Mouse (Mus musculus): ENCODE measurements at regions not wholly inside any gene's neighbourhood (a gene's known extent, or its start where the extent isn't known, plus 50 kb on each side); places are given as distances from the start of the nearest gene placed in this dataset.

- Histone ChIP-seq H3K36me3 (no peaks in the 10 kb centered on the region), H3K9me3 (no peaks in the 10 kb centered on the region), H3K9ac (0 out of 2 replicates have a peak overlapping the region, but pooled peaks have one; percentile 4), H3K27me3 (no peaks in the 10 kb centered on the region), H3K4me2 (no peak overlapping the region), H3K4me3 (no peak overlapping the region), H3K4me1 (peaks cover 26% of the 10 kb centered on the region), H3K27ac (peak overlapping the region; percentile 86)
- WGBS, result 69% methylated on average over 13 of the region's 13 CpGs
- ATAC-seq (ENCODE audit: insufficient number of reproducible peaks, insufficient read depth, low FRiP score, low TSS enrichment, low read depth), result no peak
Measured at GRCm38 (mm10) chr12:80002474-80003125, 110.2 kb downstream of the Zfp36l1 start.

DNA sequence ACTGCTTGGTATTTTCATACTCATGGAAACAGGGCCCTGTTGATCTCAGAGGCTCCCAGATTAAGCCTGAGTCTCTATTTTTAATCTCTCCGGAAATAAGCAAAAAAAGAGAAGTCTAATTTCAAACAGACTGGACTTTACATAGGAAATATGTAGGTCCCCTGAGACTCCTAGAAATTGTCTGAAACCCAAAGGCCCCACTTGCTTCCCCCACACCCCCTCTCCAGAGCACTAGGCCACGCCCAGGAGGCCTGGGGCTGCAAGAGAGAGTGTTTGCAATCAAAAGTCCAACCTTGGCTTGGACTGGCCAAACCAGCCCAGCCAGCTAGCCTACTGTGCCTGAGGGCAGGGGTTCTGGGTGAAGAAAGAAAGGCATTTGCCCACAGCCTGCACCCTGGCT lies 111.0 kb downstream of the Zfp36l1 start:
- H3K27me3 ChIP-seq, result no peaks in the 10 kb centered on the region
- ATAC-seq (ENCODE audit: insufficient number of reproducible peaks, insufficient read depth, low FRiP score, low TSS enrichment, low read depth), result no peak

DNA sequence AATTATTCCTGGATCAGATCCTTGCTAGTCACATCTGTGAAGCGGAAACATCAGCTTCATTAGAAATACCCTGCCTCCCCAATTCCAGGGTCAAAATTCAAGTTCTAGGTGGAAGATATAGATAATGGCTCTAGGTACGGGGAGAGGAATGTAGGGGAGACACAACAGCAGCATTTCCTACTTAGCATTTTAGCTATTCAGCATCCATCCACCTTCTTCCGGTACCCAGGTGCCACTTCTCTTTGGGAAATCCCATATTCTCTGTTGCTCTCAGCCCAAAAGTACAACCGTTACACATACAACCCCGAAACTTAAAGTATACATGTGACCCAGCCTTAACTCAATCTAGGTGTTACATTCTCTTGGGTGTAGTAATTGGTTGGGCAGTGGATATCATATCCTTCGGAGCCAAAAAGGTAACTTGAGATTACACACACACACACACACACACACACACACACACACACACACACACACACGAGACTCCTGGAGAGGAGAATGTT lies 112.9 kb downstream of the Zfp36l1 start:
- Histone ChIP-seq H3K9me3 (no peaks in the 10 kb centered on the region), H3K27me3 (no peaks in the 10 kb centered on the region), H3K4me2 (no peak overlapping the region), H3K36me3 (no peaks in the 10 kb centered on the region), H3K9ac (no peak overlapping the region), H3K4me1 (peaks cover 31% of the 10 kb centered on the region), H3K4me3 (no peak overlapping the region), H3K27ac (no peak overlapping the region)
- ATAC-seq (ENCODE audit: insufficient number of reproducible peaks, insufficient read depth, low FRiP score, low TSS enrichment, low read depth), result no peak
- 77% methylated on average over 7 of the region's 7 CpGs for WGBS

More for the DNA sequence above, 111.0 kb downstream of the Zfp36l1 start:
- Histone ChIP-seq H3K4me3 (no peak overlapping the region), H3K9ac (no peak overlapping the region), H3K4me2 (no peak overlapping the region), H3K36me3 (no peaks in the 10 kb centered on the region), H3K4me1 (peaks cover 24% of the 10 kb centered on the region), H3K9me3 (no peaks in the 10 kb centered on the region), H3K27ac (peak overlapping the region; percentile 86)
- WGBS, result 31% methylated on average over 2 of the region's 2 CpGs

- Histone ChIP-seq H3K27ac (no peak overlapping the region), H3K4me1 (peaks cover 39% of the 10 kb centered on the region), H3K9me3 (no peaks in the 10 kb centered on the region), H3K4me3 (no peak overlapping the region), H3K9ac (no peak overlapping the region), H3K4me2 (no peak overlapping the region), H3K27me3 (no peaks in the 10 kb centered on the region), H3K36me3 (no peaks in the 10 kb centered on the region)
- ATAC-seq (ENCODE audit: insufficient number of reproducible peaks, insufficient read depth, low FRiP score, low TSS enrichment, low read depth), result no peak
- 85% methylated on average over 5 of the region's 5 CpGs for WGBS
Measured at GRCm38 (mm10) chr12:79998788-79999187, 114.0 kb downstream of the Zfp36l1 start.

DNA sequence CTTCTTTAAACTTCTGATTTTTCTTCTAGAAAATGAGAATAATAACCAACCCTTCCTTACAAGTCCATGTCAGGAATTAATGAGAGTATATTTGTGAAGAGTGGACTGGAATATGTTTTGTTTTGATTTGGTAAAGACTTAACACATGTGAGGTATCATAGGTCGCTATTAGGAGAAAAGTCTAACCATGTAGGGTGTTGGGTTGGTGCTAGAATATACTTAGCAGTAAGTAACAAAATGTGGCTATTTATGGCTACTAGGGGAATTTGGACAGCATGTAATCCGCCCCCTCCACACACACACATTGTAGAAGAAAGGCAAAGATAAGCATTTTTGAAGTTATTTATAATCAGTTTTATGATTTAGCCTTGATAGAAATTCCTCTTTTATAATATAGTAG lies 114.5 kb downstream of the Zfp36l1 start:
- ATAC-seq (ENCODE audit: insufficient number of reproducible peaks, insufficient read depth, low FRiP score, low TSS enrichment, low read depth), result no peak
- Histone ChIP-seq H3K9me3 (no peaks in the 10 kb centered on the region), H3K4me2 (no peak overlapping the region), H3K27ac (no peak overlapping the region), H3K36me3 (no peaks in the 10 kb centered on the region), H3K27me3 (no peaks in the 10 kb centered on the region), H3K9ac (no peak overlapping the region), H3K4me3 (no peak overlapping the region), H3K4me1 (peaks cover 43% of the 10 kb centered on the region)
- WGBS, result 89% methylated on average over 2 of the region's 2 CpGs

- no peaks in the 10 kb centered on the region for H3K9me3 ChIP-seq
- peaks cover 39% of the 10 kb centered on the region for H3K4me1 ChIP-seq
- H3K27me3 ChIP-seq, result no peaks in the 10 kb centered on the region
- H3K9ac ChIP-seq, result no peak overlapping the region
- H3K36me3 ChIP-seq, result no peaks in the 10 kb centered on the region
- no peak overlapping the region for H3K4me3 ChIP-seq
- ATAC-seq (ENCODE audit: insufficient number of reproducible peaks, insufficient read depth, low FRiP score, low TSS enrichment, low read depth), result no peak
- no peak overlapping the region for H3K4me2 ChIP-seq
- H3K27ac ChIP-seq, result no peak overlapping the region
- 46% methylated on average over 4 of the region's 4 CpGs for WGBS
Measured at GRCm38 (mm10) chr12:79997201-79997600, 115.6 kb downstream of the Zfp36l1 start.

DNA sequence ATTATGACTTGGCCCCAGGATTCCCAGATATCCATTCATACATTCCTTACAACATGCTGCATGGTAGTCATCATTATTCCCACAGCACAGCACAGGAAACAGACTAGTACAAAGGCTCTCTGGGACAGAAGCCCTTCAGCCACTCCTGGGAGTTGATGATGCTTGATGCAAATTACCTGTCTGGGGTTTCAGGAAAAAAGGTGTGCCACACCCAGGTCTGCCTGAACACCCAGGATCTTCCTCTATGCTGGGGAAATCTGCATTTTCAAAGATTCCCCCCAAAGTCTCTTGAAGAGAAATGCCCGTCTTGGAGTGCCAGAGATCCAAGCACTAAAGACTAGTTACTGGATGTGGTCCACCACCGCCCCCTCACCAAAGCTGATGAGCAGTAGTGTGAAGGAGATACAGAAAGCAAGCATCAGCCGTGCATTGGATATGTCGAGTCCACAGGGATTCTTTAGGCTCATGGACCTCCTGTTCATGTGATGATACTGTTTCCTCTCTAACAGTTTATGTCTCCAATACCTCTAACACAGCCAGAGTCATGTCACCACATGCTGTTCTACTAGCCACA lies 117.2 kb downstream of the Zfp36l1 start:
- Histone ChIP-seq H3K36me3 (no peaks in the 10 kb centered on the region), H3K4me2 (no peak overlapping the region), H3K9me3 (no peaks in the 10 kb centered on the region), H3K27me3 (no peaks in the 10 kb centered on the region), H3K9ac (no peak overlapping the region), H3K27ac (no peak overlapping the region), H3K4me1 (peaks cover 42% of the 10 kb centered on the region), H3K4me3 (no peak overlapping the region)
- 91% methylated on average over 4 of the region's 4 CpGs for WGBS
- ATAC-seq (ENCODE audit: insufficient number of reproducible peaks, insufficient read depth, low FRiP score, low TSS enrichment, low read depth), result no peak

DNA sequence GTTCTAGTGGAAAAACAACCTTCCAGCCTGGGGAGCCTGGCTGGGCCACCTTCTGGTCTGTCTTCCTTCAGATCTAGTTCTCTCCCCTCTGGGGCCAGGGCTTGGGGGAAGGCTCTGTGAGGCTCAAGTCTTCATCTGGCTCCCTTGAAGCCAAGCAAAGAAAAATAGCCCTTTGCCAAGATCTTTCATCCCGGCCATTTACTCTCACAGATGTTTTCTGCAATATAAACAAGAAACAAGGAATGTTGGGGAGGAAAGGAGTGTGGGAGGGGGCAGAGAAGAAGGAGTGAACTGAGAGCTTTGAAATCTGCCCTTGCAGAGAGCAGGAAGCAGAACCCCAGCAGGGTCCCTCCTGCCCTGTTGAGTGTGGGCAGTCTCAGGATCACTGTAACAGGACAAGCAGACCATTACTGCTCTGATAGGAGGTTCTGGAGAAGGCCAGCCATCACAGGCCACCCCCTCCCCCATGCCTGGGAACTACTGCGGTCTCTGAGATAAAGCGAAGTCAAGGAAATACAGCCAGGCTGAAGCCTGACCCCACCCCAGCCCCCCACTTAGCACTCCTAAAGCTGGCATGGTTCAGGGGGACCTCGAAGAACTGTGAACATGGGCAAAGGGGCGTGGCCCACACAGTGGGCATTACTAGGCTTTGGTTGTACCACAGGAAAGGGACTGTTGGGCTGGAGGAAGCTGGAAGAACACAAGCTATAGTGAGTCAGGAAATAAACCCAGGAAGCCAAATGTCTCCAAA lies 118.8 kb downstream of the Zfp36l1 start:
- no peak for ATAC-seq (ENCODE audit: insufficient number of reproducible peaks, insufficient read depth, low FRiP score, low TSS enrichment, low read depth)
- Histone ChIP-seq H3K4me2 (no peak overlapping the region), H3K9ac (peak overlapping the region; percentile 1; the same call in 1 of the 2 replicates), H3K27me3 (no peaks in the 10 kb centered on the region), H3K27ac (peak overlapping the region; percentile 85), H3K4me1 (peaks cover 58% of the 10 kb centered on the region), H3K4me3 (no peak overlapping the region), H3K9me3 (no peaks in the 10 kb centered on the region), H3K36me3 (no peaks in the 10 kb centered on the region)
- WGBS, result 65% methylated on average over 5 of the region's 5 CpGs

- Histone ChIP-seq H3K9ac (no peak overlapping the region), H3K36me3 (no peaks in the 10 kb centered on the region), H3K4me1 (peaks cover 81% of the 10 kb centered on the region), H3K27ac (peak overlapping the region; percentile 96), H3K9me3 (no peaks in the 10 kb centered on the region), H3K4me3 (no peak overlapping the region), H3K27me3 (no peaks in the 10 kb centered on the region), H3K4me2 (0 out of 2 replicates have a peak overlapping the region, but pooled peaks have one; percentile 7)
- 56% methylated on average over 5 of the region's 5 CpGs for WGBS
- ATAC-seq (ENCODE audit: insufficient number of reproducible peaks, insufficient read depth, low FRiP score, low TSS enrichment, low read depth), result no peak
Measured at GRCm38 (mm10) chr12:79991279-79991678, 121.5 kb downstream of the Zfp36l1 start.

- Histone ChIP-seq H3K4me1 (peaks cover 84% of the 10 kb centered on the region), H3K9ac (no peak overlapping the region), H3K9me3 (no peaks in the 10 kb centered on the region), H3K27me3 (no peaks in the 10 kb centered on the region), H3K4me2 (0 out of 2 replicates have a peak overlapping the region, but pooled peaks have one; percentile 7), H3K36me3 (no peaks in the 10 kb centered on the region), H3K27ac (peak overlapping the region; percentile 96), H3K4me3 (no peak overlapping the region)
- 48% methylated on average over 4 of the region's 4 CpGs for WGBS
- ATAC-seq (ENCODE audit: insufficient number of reproducible peaks, insufficient read depth, low FRiP score, low TSS enrichment, low read depth), result no peak
Measured at GRCm38 (mm10) chr12:79990751-79991150, 122.1 kb downstream of the Zfp36l1 start.

DNA sequence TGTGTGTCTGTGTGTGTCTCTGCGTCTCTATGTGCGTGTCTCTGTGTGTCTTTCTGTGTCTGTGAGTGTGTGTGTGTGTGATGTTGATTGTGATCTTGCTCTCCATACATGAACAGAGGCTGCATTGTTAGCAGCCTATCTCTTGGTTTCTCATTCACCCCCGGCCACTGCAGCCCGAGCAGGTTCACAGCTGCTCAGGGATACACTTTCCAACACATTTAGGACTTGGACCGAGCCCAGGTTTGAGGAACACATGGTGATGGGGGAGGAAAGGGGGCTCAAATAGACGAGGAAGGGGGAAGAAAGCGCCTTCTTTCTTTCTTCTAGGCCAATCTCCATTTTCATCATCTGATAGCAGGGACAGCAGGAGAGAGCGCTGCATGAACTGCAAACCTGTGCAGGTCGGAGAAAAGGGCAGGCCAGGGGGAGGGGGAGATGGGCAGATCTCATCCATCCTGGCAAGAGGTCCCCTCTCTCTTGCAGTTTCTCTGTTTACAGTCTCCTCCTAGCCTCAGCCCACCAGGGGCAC lies 123.2 kb downstream of the Zfp36l1 start:
- Histone ChIP-seq H3K4me2 (peak overlapping the region; percentile 30), H3K4me3 (no peak overlapping the region), H3K36me3 (no peaks in the 10 kb centered on the region), H3K9ac (peak overlapping the region; percentile 58; the same call in 1 of the 2 replicates), H3K27ac (peak overlapping the region; percentile 96), H3K27me3 (no peaks in the 10 kb centered on the region), H3K9me3 (no peaks in the 10 kb centered on the region), H3K4me1 (peaks cover 86% of the 10 kb centered on the region)
- no peak for ATAC-seq (ENCODE audit: insufficient number of reproducible peaks, insufficient read depth, low FRiP score, low TSS enrichment, low read depth)
- 38% methylated on average over 9 of the region's 9 CpGs for WGBS
